8 mouse cellular contexts compared by ENCODE assay signal in genomic region chr4:141385275-141385674, GRCm38 (mm10). TPM values are rescaled to one million over a fixed set of nuclear protein-coding genes. Genes with fewer than 3 reads are reported as not detected.
A peak's percentile ranks its signal among the peaks of the same experiment; 100 is the strongest.
DNase-seq lines count a peak whose midpoint lies in the region; ATAC-seq and TF ChIP-seq lines count a peak whose summit lies in the region.
"Had no signal": no experiment of that assay in that cellular context is flagged by ENCODE, and none has a peak within 500 bp of the region (broad histone marks: within the 10 kb centered on the region; RNA-seq: fewer than 3 reads in every experiment).

No protein-coding gene starts in this region.

- WGBS in midbrain, embryonic 11.5 days, result 1% methylated on average over 7 of the region's 7 CpGs
- 0% methylated on average over 5 of the region's 7 CpGs for WGBS in midbrain, embryonic 13.5 days
- WGBS in kidney, adult 2 months, result 2% methylated on average over 7 of the region's 7 CpGs

- H3K27ac ChIP-seq in midbrain, embryonic 11.5 days (ENCODE audit: low read depth, low read length), result no peak overlapping the region
- no peak overlapping the region for H3K27ac ChIP-seq in midbrain, embryonic 13.5 days
- no peak overlapping the region for H3K27ac ChIP-seq in kidney, adult 2 months (ENCODE audit: insufficient read depth, low read depth, low read length)
- no peak overlapping the region for H3K27ac ChIP-seq in testis, adult 2 months (ENCODE audit: control insufficient read depth, insufficient read depth, low read depth, low read length)

- H3K27me3 ChIP-seq in midbrain, embryonic 11.5 days (ENCODE audit: control insufficient read depth, insufficient read depth, low read length), result peaks cover 30% of the 10 kb centered on the region
- peaks cover 47% of the 10 kb centered on the region for H3K27me3 ChIP-seq in midbrain, embryonic 13.5 days
- no peaks in the 10 kb centered on the region for H3K27me3 ChIP-seq in kidney, adult 2 months (replicated peaks; ENCODE audit: control insufficient read depth, insufficient read depth, low read length)
- H3K27me3 ChIP-seq in testis, adult 2 months (ENCODE audit: control insufficient read depth, insufficient read depth, low read length), result no peaks in the 10 kb centered on the region

- no peaks in the 10 kb centered on the region for H3K9me3 ChIP-seq in midbrain, embryonic 11.5 days (ENCODE audit: control insufficient read depth, low read length)
- no peaks in the 10 kb centered on the region for H3K9me3 ChIP-seq in midbrain, embryonic 13.5 days

- no peaks in the 10 kb centered on the region for H3K36me3 ChIP-seq in midbrain, embryonic 11.5 days (ENCODE audit: control insufficient read depth, insufficient read depth, low read length)
- H3K36me3 ChIP-seq in midbrain, embryonic 13.5 days, result no peaks in the 10 kb centered on the region
- no peaks in the 10 kb centered on the region for H3K36me3 ChIP-seq in kidney, adult 2 months (ENCODE audit: control insufficient read depth, insufficient read depth, low read length)
- H3K36me3 ChIP-seq in testis, adult 2 months (ENCODE audit: control insufficient read depth, insufficient read depth, low read length), result no peaks in the 10 kb centered on the region

- no peak overlapping the region for H3K4me2 ChIP-seq in midbrain, embryonic 11.5 days
- H3K4me2 ChIP-seq in midbrain, embryonic 13.5 days (replicated peaks), result no peak overlapping the region

- peaks cover 4% of the 10 kb centered on the region for H3K4me1 ChIP-seq in midbrain, embryonic 11.5 days (ENCODE audit: control insufficient read depth, insufficient read depth, low read length)
- peaks cover 19% of the 10 kb centered on the region for H3K4me1 ChIP-seq in midbrain, embryonic 13.5 days (replicated peaks)
- H3K4me1 ChIP-seq in kidney, adult 2 months (ENCODE audit: control insufficient read depth, insufficient read depth, low read length), result no peaks in the 10 kb centered on the region
- H3K4me1 ChIP-seq in testis, adult 2 months (ENCODE audit: control insufficient read depth, insufficient read depth, low read length), result peaks cover 2% of the 10 kb centered on the region; the same call in 1 of the 2 replicates

- peak; percentile 45; the same call in 1 of the 2 replicates for ATAC-seq in midbrain, embryonic 11.5 days (ENCODE audit: low FRiP score)
- ATAC-seq in midbrain, embryonic 13.5 days, result no peak; the same call in 1 of the 2 replicates
- peak; percentile 77 for ATAC-seq in megakaryocyte, adult 5-6 weeks (ENCODE audit: poor library complexity, severe bottlenecking)

- TF ChIP-seq POLR2A in kidney, adult 2 months (IDR thresholded peaks at IDR 0.05; ENCODE audit: low read depth, low read length), result no peak
- TF ChIP-seq POLR2A in testis, adult 2 months (IDR thresholded peaks at IDR 0.05; ENCODE audit: control insufficient read depth, low read depth, low read length), result no peak

- DNase-seq in midbrain, embryonic 11.5 days (ENCODE audit: low spot score, missing footprints), result peak; percentile 96
- peak; percentile 43 for DNase-seq in adrenal gland, postnatal 25 days
- DNase-seq in embryo, embryonic 9.5 days (ENCODE audit: extremely low spot score), result peak; percentile 75
- DNase-seq in kidney, adult 2 months, result peak; percentile 68

- no peak overlapping the region for H3K9ac ChIP-seq in midbrain, embryonic 11.5 days (ENCODE audit: low read length)
- H3K9ac ChIP-seq in midbrain, embryonic 13.5 days (replicated peaks), result no peak overlapping the region

- H3K4me3 ChIP-seq in midbrain, embryonic 11.5 days (ENCODE audit: low read depth, low read length), result no peak overlapping the region
- no peak overlapping the region for H3K4me3 ChIP-seq in midbrain, embryonic 13.5 days (replicated peaks)
- H3K4me3 ChIP-seq in kidney, adult 2 months (ENCODE audit: insufficient read depth, low read depth, low read length), result no peak overlapping the region
- H3K4me3 ChIP-seq in testis, adult 2 months (ENCODE audit: control insufficient read depth, low read depth, low read length), result no peak overlapping the region

- peak; percentile 93 for TF ChIP-seq CTCF in kidney, adult 2 months (conservative IDR thresholded peaks at IDR 0.05; ENCODE audit: insufficient read depth, insufficient read length, low read depth, low read length)
- TF ChIP-seq CTCF in testis, adult 2 months (IDR thresholded peaks at IDR 0.05; ENCODE audit: control insufficient read depth, insufficient read depth, insufficient replicate concordance, low read depth, low read length), result peak; percentile 93

RNA-seq across cellular contexts. Expression of gene Clcnka, which starts 13.2 kb away (rescaled TPM):
- polyA plus RNA-seq in midbrain, embryonic 11.5 days (2014; fragmentation: Nextera tagmentation; extraction: Ambion mirVana), result not detected in 2 replicates
- polyA plus RNA-seq in midbrain, embryonic 13.5 days (2015; fragmentation: Nextera tagmentation; extraction: Ambion mirVana), result 0.09 TPM in 1 of 2 replicates, not detected in the other
- not detected in 2 replicates for total RNA-seq in adrenal gland, postnatal 25 days (2021)
- polyA plus RNA-seq in kidney, adult 2 months (2012; rRNA removed), result 99.3 and 105 TPM in 2 replicates
- total RNA-seq in megakaryocyte, adult 5-6 weeks (2015), result not detected in 2 replicates
- total RNA-seq in megakaryocyte, adult 5-6 weeks (2017), result not detected in 2 replicates
- polyA plus RNA-seq in testis, adult 2 months (2012; rRNA removed), result 0.14 and 1.3 TPM in 2 replicates

RNA-seq across cellular contexts. Expression of gene Fam131c, which starts 17.3 kb away (rescaled TPM):
- polyA plus RNA-seq in midbrain, embryonic 11.5 days (2014; fragmentation: Nextera tagmentation; extraction: Ambion mirVana), result 2.2 and 2.9 TPM in 2 replicates
- polyA plus RNA-seq in midbrain, embryonic 13.5 days (2015; fragmentation: Nextera tagmentation; extraction: Ambion mirVana), result 7.8 and 10.1 TPM in 2 replicates
- 1.8 and 2.1 TPM in 2 replicates for total RNA-seq in adrenal gland, postnatal 25 days (2021)
- 1.8 and 2.0 TPM in 2 replicates for polyA plus RNA-seq in kidney, adult 2 months (2012; rRNA removed)
- not detected in 2 replicates for total RNA-seq in megakaryocyte, adult 5-6 weeks (2015)
- total RNA-seq in megakaryocyte, adult 5-6 weeks (2017), result not detected in 2 replicates
- 7.9 and 12.3 TPM in 2 replicates for polyA plus RNA-seq in testis, adult 2 months (2012; rRNA removed)

RNA-seq across cellular contexts. Expression of gene Clcnkb, which starts 30.5 kb away (rescaled TPM):
- polyA plus RNA-seq in midbrain, embryonic 11.5 days (2014; fragmentation: Nextera tagmentation; extraction: Ambion mirVana), result not detected in 2 replicates
- polyA plus RNA-seq in midbrain, embryonic 13.5 days (2015; fragmentation: Nextera tagmentation; extraction: Ambion mirVana), result not detected in 2 replicates
- total RNA-seq in adrenal gland, postnatal 25 days (2021), result not detected in 2 replicates
- polyA plus RNA-seq in kidney, adult 2 months (2012; rRNA removed), result 286 and 318 TPM in 2 replicates
- total RNA-seq in megakaryocyte, adult 5-6 weeks (2015), result not detected in 2 replicates
- not detected in 2 replicates for total RNA-seq in megakaryocyte, adult 5-6 weeks (2017)
- 0.68 and 1.2 TPM in 2 replicates for polyA plus RNA-seq in testis, adult 2 months (2012; rRNA removed)
- total RNA-seq: layer of hippocampus, postnatal 14 days had no signal

RNA-seq across cellular contexts. Expression of gene Hspb7, which starts 35.3 kb away (rescaled TPM):
- not detected in 2 replicates for polyA plus RNA-seq in midbrain, embryonic 11.5 days (2014; fragmentation: Nextera tagmentation; extraction: Ambion mirVana)
- not detected in 2 replicates for polyA plus RNA-seq in midbrain, embryonic 13.5 days (2015; fragmentation: Nextera tagmentation; extraction: Ambion mirVana)
- 0.33 TPM in 1 of 2 replicates, not detected in the other for total RNA-seq in adrenal gland, postnatal 25 days (2021)
- polyA plus RNA-seq in kidney, adult 2 months (2012; rRNA removed), result 2.9 and 9.5 TPM in 2 replicates
- total RNA-seq in megakaryocyte, adult 5-6 weeks (2015), result not detected in 2 replicates
- total RNA-seq in megakaryocyte, adult 5-6 weeks (2017), result not detected in 2 replicates
- 24.6 and 24.7 TPM in 2 replicates for polyA plus RNA-seq in testis, adult 2 months (2012; rRNA removed)

RNA-seq across cellular contexts. Expression of gene Srarp, which starts 50.6 kb away (rescaled TPM):
- not detected in 2 replicates for polyA plus RNA-seq in midbrain, embryonic 11.5 days (2014; fragmentation: Nextera tagmentation; extraction: Ambion mirVana)
- not detected in 2 replicates for polyA plus RNA-seq in midbrain, embryonic 13.5 days (2015; fragmentation: Nextera tagmentation; extraction: Ambion mirVana)
- not detected in 2 replicates for total RNA-seq in adrenal gland, postnatal 25 days (2021)
- polyA plus RNA-seq in kidney, adult 2 months (2012; rRNA removed), result 0.11 and 0.14 TPM in 2 replicates
- not detected in 2 replicates for total RNA-seq in megakaryocyte, adult 5-6 weeks (2015)
- total RNA-seq in megakaryocyte, adult 5-6 weeks (2017), result not detected in 2 replicates
- 0.67 TPM in 2 replicates for polyA plus RNA-seq in testis, adult 2 months (2012; rRNA removed)

Comparison
In these comparisons a context has a peak if more than half of its experiments do, and no peak if none do; other contexts are left out.
1. DNase-seq: peak in every context shown above with its lines; median percentile 96 in midbrain, embryonic 11.5 days; 75 in embryo, embryonic 9.5 days; 68 in kidney, adult 2 months; 43 in adrenal gland, postnatal 25 days.
2. RNA of gene Clcnka, which starts 13.2 kb away (polyA plus RNA-seq): 99.3 to 105 TPM in kidney, adult 2 months; 0.14 to 1.3 TPM in testis, adult 2 months, 0.09 TPM in midbrain, embryonic 13.5 days and not detected in midbrain, embryonic 11.5 days; every median in the first group is over 10 times any median in the second.
3. RNA of gene Clcnkb, which starts 30.5 kb away (polyA plus RNA-seq): 286 to 318 TPM in kidney, adult 2 months; 0.68 to 1.2 TPM in testis, adult 2 months, not detected in midbrain, embryonic 11.5 days and not detected in midbrain, embryonic 13.5 days; every median in the first group is over 100 times any median in the second.